Mouse (Mus musculus) CH12.LX (cell line): ENCODE data around the gene Tmem223. TPM values are rescaled to one million over a fixed set of nuclear protein-coding genes. Genes with fewer than 3 reads are reported as not detected.

ENCODE experiments used
- DNase-seq: peaks from one replicate; pipeline ENCODE4 v3.0.0-alpha.2; 2013; ENCODE audit errors: extremely low read depth
- H3K27ac ChIP-seq: 2 replicates; pipeline ENCODE4 v1.5.1; 2012; ENCODE audit warnings: low read depth, mild to moderate bottlenecking, control low read depth, moderate library complexity; ENCODE audit not compliant: insufficient read depth
- H3K27me3 ChIP-seq: replicated peaks from 2 replicates; pipeline ENCODE3; 2012; ENCODE audit warnings: inconsistent platforms
- H3K36me3 ChIP-seq, 2 experiments: replicated peaks in 1 of 2; 2 replicates each; pipeline versions ENCODE3 to v1.6.1; 2012; ENCODE audit warnings: inconsistent platforms in 1 of 2, low read length in 1 of 2, mild to moderate bottlenecking in 1 of 2, mixed read lengths in 1 of 2, moderate library complexity in 1 of 2; ENCODE audit not compliant: control insufficient read depth in 1 of 2, insufficient read depth in 1 of 2
- H3K4me1 ChIP-seq, 2 experiments: 2 replicates each; pipeline ENCODE4 v1.6.1; 2012; ENCODE audit warnings: inconsistent platforms in 1 of 2, moderate library complexity in 1 of 2; ENCODE audit not compliant: insufficient read depth in 2 of 2, control insufficient read depth in 1 of 2
- H3K4me2 ChIP-seq: 2 replicates; pipeline ENCODE4 v1.6.1; 2012; ENCODE audit warnings: low read depth, mild to moderate bottlenecking, control low read depth; ENCODE audit not compliant: poor library complexity, insufficient read depth, severe bottlenecking
- H3K4me3 ChIP-seq, 3 experiments: fragments of 150-350 bp in 1 of 3; sonication (generic) in 1 of 3; replicated peaks in 1 of 3; 2 replicates each; pipeline versions ENCODE3 to v1.5.1; 2011 to 2012; ENCODE audit warnings: low read depth in 2 of 3, low read length in 2 of 3, mild to moderate bottlenecking in 2 of 3, moderate library complexity in 2 of 3, control low read depth in 1 of 3, improper control_type of control experiment in 1 of 3, inconsistent platforms in 1 of 3, mixed read lengths in 1 of 3; ENCODE audit not compliant: poor library complexity in 1 of 3
- H3K79me2 ChIP-seq: replicated peaks from 2 replicates; pipeline ENCODE4 v1.6.1; 2012; ENCODE audit warnings: mild to moderate bottlenecking, moderate library complexity; ENCODE audit not compliant: control insufficient read depth, poor library complexity, insufficient read depth, severe bottlenecking; ENCODE audit errors: extremely low read depth
- H3K9ac ChIP-seq: 2 replicates; pipeline ENCODE4 v1.6.1; 2012; ENCODE audit warnings: low read depth, mild to moderate bottlenecking, control low read depth, moderate library complexity; ENCODE audit not compliant: insufficient read depth
- H3K9me3 ChIP-seq: replicated peaks from 2 replicates; pipeline ENCODE3; 2012; ENCODE audit warnings: low read length, inconsistent platforms, mixed read lengths
- BHLHE40 ChIP-seq: IDR thresholded peaks from 2 replicates; pipeline ENCODE4 v1.6.1; 2011; ENCODE audit warnings: mild to moderate bottlenecking, low read depth, low read length, improper control_type of control experiment
- CHD2 ChIP-seq: IDR thresholded peaks from 2 replicates; pipeline ENCODE4 v1.6.1; 2011; ENCODE audit warnings: low read length, improper control_type of control experiment
- E2F4 ChIP-seq: IDR thresholded peaks from 2 replicates; pipeline ENCODE4 v1.6.1; 2011; ENCODE audit warnings: low read depth, low read length, improper control_type of control experiment; ENCODE audit not compliant: insufficient replicate concordance
- ELF1 ChIP-seq: IDR thresholded peaks from 2 replicates; pipeline ENCODE4 v1.6.1; 2014; ENCODE audit warnings: low read depth, mild to moderate bottlenecking, inconsistent platforms, low read length, improper control_type of control experiment
- EP300 ChIP-seq: IDR thresholded peaks from 2 replicates; pipeline ENCODE4 v1.6.1; 2011; ENCODE audit warnings: low read length, improper control_type of control experiment
- ETS1 ChIP-seq: conservative IDR thresholded peaks from 2 replicates; pipeline ENCODE4 v1.6.1; 2012; ENCODE audit warnings: low read depth, mild to moderate bottlenecking, inconsistent platforms, low read length, improper control_type of control experiment, moderate library complexity
- GABPA ChIP-seq: IDR thresholded peaks from 2 replicates; pipeline ENCODE4 v1.6.1; 2012; ENCODE audit warnings: low read depth, low read length, improper control_type of control experiment, inconsistent platforms; ENCODE audit not compliant: insufficient replicate concordance
- HCFC1 ChIP-seq: IDR thresholded peaks from 2 replicates; pipeline ENCODE4 v1.6.1; 2012; ENCODE audit warnings: low read depth, mild to moderate bottlenecking, inconsistent platforms, low read length, improper control_type of control experiment
- IRF4 ChIP-seq: IDR thresholded peaks from 2 replicates; pipeline ENCODE4 v1.6.1; 2014; ENCODE audit warnings: low read depth, mild to moderate bottlenecking, inconsistent platforms, low read length, improper control_type of control experiment
- JUN ChIP-seq: IDR thresholded peaks from 2 replicates; pipeline ENCODE4 v1.6.1; 2011; ENCODE audit warnings: low read depth, mild to moderate bottlenecking, low read length, improper control_type of control experiment, moderate library complexity; ENCODE audit not compliant: insufficient read depth
- JUND ChIP-seq: conservative IDR thresholded peaks from 2 replicates; pipeline ENCODE4 v1.6.1; 2011; ENCODE audit warnings: low read depth, low read length, improper control_type of control experiment
- KAT2A ChIP-seq: IDR thresholded peaks from 2 replicates; pipeline ENCODE4 v1.6.1; 2012; ENCODE audit warnings: low read length, improper control_type of control experiment, inconsistent platforms; ENCODE audit not compliant: insufficient replicate concordance
- MAFK ChIP-seq: IDR thresholded peaks from 2 replicates; pipeline ENCODE4 v1.6.1; 2011; ENCODE audit warnings: low read length, improper control_type of control experiment; ENCODE audit not compliant: insufficient replicate concordance
- MAZ ChIP-seq: IDR thresholded peaks from 2 replicates; pipeline ENCODE4 v1.6.1; 2012; ENCODE audit warnings: low read depth, mild to moderate bottlenecking, inconsistent platforms, low read length, improper control_type of control experiment, moderate library complexity
- MEF2A ChIP-seq: IDR thresholded peaks from 2 replicates; pipeline ENCODE4 v1.6.1; 2014; ENCODE audit warnings: low read depth, mild to moderate bottlenecking, inconsistent platforms, low read length, improper control_type of control experiment, borderline replicate concordance
- MXI1 ChIP-seq: IDR thresholded peaks from 2 replicates; pipeline ENCODE4 v1.6.1; 2011; ENCODE audit warnings: mild to moderate bottlenecking, low read depth, low read length, improper control_type of control experiment
- NELFE ChIP-seq: IDR thresholded peaks from 2 replicates; pipeline ENCODE4 v1.6.1; 2011; ENCODE audit warnings: low read depth, low read length, improper control_type of control experiment
- PAX5 ChIP-seq: IDR thresholded peaks from 2 replicates; pipeline ENCODE4 v1.6.1; 2012; ENCODE audit warnings: low read length, inconsistent platforms, mixed read lengths
- POLR2A ChIP-seq: IDR thresholded peaks from 2 replicates; pipeline ENCODE4 v1.6.1; 2011; ENCODE audit warnings: low read depth, mild to moderate bottlenecking, improper control_type of control experiment, low read length
- POLR2AphosphoS2 ChIP-seq: IDR thresholded peaks from 2 replicates; pipeline ENCODE4 v1.6.1; 2011; ENCODE audit warnings: low read depth, low read length, improper control_type of control experiment
- RAD21 ChIP-seq: IDR thresholded peaks from 2 replicates; pipeline ENCODE4 v1.6.1; 2011; ENCODE audit warnings: low read depth, mild to moderate bottlenecking, low read length, improper control_type of control experiment, moderate library complexity
- SIN3A ChIP-seq: IDR thresholded peaks from 2 replicates; pipeline ENCODE4 v1.6.1; 2012; ENCODE audit warnings: low read length, improper control_type of control experiment, inconsistent platforms
- SMC3 ChIP-seq: IDR thresholded peaks from 2 replicates; pipeline ENCODE4 v1.6.1; 2011; ENCODE audit warnings: low read depth, low read length, improper control_type of control experiment
- TBP ChIP-seq: conservative IDR thresholded peaks from 2 replicates; pipeline ENCODE4 v1.6.1; 2011; ENCODE audit warnings: low read depth, low read length, improper control_type of control experiment
- TCF12 ChIP-seq: IDR thresholded peaks from 2 replicates; pipeline ENCODE4 v1.6.1; 2014; ENCODE audit warnings: low read depth, mild to moderate bottlenecking, inconsistent platforms, low read length, improper control_type of control experiment
- UBTF ChIP-seq: IDR thresholded peaks from 2 replicates; pipeline ENCODE4 v1.6.1; 2012; ENCODE audit warnings: low read depth, mild to moderate bottlenecking, inconsistent platforms, low read length, improper control_type of control experiment, moderate library complexity
- USF2 ChIP-seq: conservative IDR thresholded peaks from 2 replicates; pipeline ENCODE4 v1.6.1; 2011; ENCODE audit warnings: low read depth, low read length, improper control_type of control experiment
- ZC3H11A ChIP-seq: IDR thresholded peaks from 2 replicates; pipeline ENCODE4 v1.6.1; 2012; ENCODE audit warnings: low read depth, mild to moderate bottlenecking, inconsistent platforms, low read length, improper control_type of control experiment
- ZNF384 ChIP-seq: IDR thresholded peaks from 2 replicates; pipeline ENCODE4 v1.6.1; 2012; ENCODE audit warnings: low read depth, low read length, improper control_type of control experiment, inconsistent platforms
- dilution Hi-C: fragments of 300-500 bp; cut with MboI; formaldehyde crosslinking; loops from 2 replicates; pipeline ENCODE4 v1.14.3; 2020; ENCODE audit warnings: low sequenced_read_pairs; ENCODE audit not compliant: extremely low pct_unique_long_range_greater_than_20kb, extremely low pct_ligation_motif_present
- in situ Hi-C: fragments of 300-500 bp; cut with MboI; formaldehyde crosslinking; loops from 3 replicates; pipeline ENCODE4 v1.14.3; 2019; ENCODE audit warnings: low sequenced_read_pairs, low pct_ligation_motif_present, low pct_unique_long_range_greater_than_20kb, mixed read lengths
- polyA plus RNA-seq: library from polyadenylated mRNA; unstranded; fragments of >175 nt; gene quantifications from 2 replicates; pipeline ENCODE4 v1.2.1, GENCODE M21; 2012; ENCODE audit warnings: low read depth; ENCODE audit not compliant: insufficient read length
- total RNA-seq, 2 experiments: library from RNA; depleted of rRNA; stranded (reverse); fragments of 300-350 nt in 1 of 2; fragments of >200 nt in 1 of 2; gene quantifications; 2 replicates each; pipeline ENCODE4 v1.2.3; 2012 to 2014

The Tmem223 gene
- total and polyA plus RNA-seq, 3 experiments: 45.7 to 106 (median 56.5) TPM

GRCm38 (mm10) chr19:8722559-8722906 is 48.3 kb upstream of the Tmem223 start:
- no peak for DNase-seq
- Histone ChIP-seq H3K4me1 (peaks cover 2 to 42% of the 10 kb centered on the region in 2 experiments; a peak in 3 of 4 replicates), H3K36me3 (peaks cover 26 to 34% of the 10 kb centered on the region in 2 experiments), H3K27ac (peak overlapping the region; percentile 93), H3K9ac (peak overlapping the region; percentile 69), H3K4me3 (peak overlapping the region; percentile 79 to 87 (median 81)), H3K9me3 (no peaks in the 10 kb centered on the region), H3K79me2 (peaks cover 40% of the 10 kb centered on the region), H3K4me2 (peak overlapping the region; percentile 98; the same call in 1 of the 2 replicates), H3K27me3 (no peaks in the 10 kb centered on the region)
- TF ChIP-seq E2F4 (no peak), EP300 (no peak), CHD2 (no peak), RAD21 (no peak), UBTF (no peak), MXI1 (no peak), ELF1 (no peak), MEF2A (no peak), POLR2AphosphoS2 (no peak)
- dilution Hi-C loops (no loop called here), in situ Hi-C loops (no loop called here)

DNA sequence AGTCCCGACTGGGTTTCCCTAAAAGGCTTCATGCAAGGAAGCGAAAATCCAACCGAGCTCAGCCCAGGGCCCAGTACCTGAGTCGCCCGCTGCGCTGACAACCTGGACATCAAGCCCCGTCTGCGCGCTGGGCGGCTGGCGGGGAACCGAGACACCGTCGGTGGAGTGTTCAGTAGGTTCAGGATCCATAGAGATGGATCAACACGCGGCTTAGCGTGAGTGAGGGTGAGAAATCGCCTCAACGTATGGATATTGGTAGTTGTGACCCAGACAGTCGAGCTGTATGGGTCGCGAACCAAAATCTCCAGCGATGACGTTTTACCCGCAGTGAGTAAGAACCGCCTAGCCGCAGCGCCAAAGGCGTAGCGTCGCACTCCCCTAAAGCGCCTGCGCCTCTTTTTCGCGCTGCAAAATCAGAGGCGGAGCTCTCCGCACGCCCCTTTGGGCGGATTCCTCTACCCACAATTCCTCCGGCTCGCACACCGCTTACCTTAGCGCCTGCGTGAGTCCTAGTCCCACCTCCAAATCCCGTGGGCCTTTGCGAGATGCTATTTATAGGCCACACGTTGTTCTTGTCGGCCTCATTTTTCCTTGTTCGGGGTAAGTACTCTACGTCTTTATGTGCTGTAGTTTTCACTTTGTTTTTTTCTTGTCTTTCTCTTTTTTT is 47.8 kb upstream of the Tmem223 start, which contains the start of gene Slc3a2:
Gene Slc3a2, minus strand, starts transcription at position 463 of the 667 bp plus-strand sequence.
- Histone ChIP-seq H3K4me1 (peaks cover 2 to 40% of the 10 kb centered on the region in 2 experiments; a peak in 3 of 4 replicates), H3K27me3 (no peaks in the 10 kb centered on the region)
- TF ChIP-seq POLR2AphosphoS2 (peak; percentile 99), ETS1 (0 out of 2 replicates have a peak, but pooled peaks have one; percentile 16), TCF12 (peak; percentile 95), HCFC1 (peak; percentile 86), IRF4 (peak; percentile 62; the same call in 1 of the 2 replicates), ELF1 (peak; percentile 25; the same call in 1 of the 2 replicates), NELFE (peak; percentile 100), ZC3H11A (no peak), PAX5 (no peak), E2F4 (peak; percentile 98), JUND (peak; percentile 30; the same call in 1 of the 2 replicates), RAD21 (no peak), JUN (no peak; the same call in 1 of the 2 replicates), MEF2A (peak; percentile 48; the same call in 1 of the 2 replicates), SIN3A (peak; percentile 85; the same call in 1 of the 2 replicates), ZNF384 (peak; percentile 84), UBTF (no peak), POLR2A (peak; percentile 98), SMC3 (no peak), MAZ (no peak), GABPA (no peak), CHD2 (no peak), MAFK (no peak), MXI1 (peak; percentile 73), USF2 (no peak), KAT2A (peak; percentile 83; the same call in 1 of the 2 replicates), TBP (peak; percentile 99), BHLHE40 (no peak)

More for the DNA sequence above, 47.8 kb upstream of the Tmem223 start, which contains the start of gene Slc3a2:
- in situ Hi-C loops: no loop called here
- peaks cover 40% of the 10 kb centered on the region for H3K79me2 ChIP-seq
- H3K4me2 ChIP-seq: peak within 1 kb of the TSS; percentile 100
- H3K36me3 ChIP-seq: peaks cover 26 to 34% of the 10 kb centered on the region in 2 experiments
- dilution Hi-C loops: no loop called here
- peak within 1 kb of the TSS; percentile 93 for H3K27ac ChIP-seq
- H3K9ac ChIP-seq: peak within 1 kb of the TSS; percentile 100
- H3K9me3 ChIP-seq: no peaks in the 10 kb centered on the region
- peak; percentile 98 for DNase-seq
- peak within 1 kb of the TSS; percentile 81 to 99 (median 87) for H3K4me3 ChIP-seq
